Mouse (Mus musculus): Measurements from ENCODE around the gene F2rl1.

GRCm38 (mm10) chr13:95523659-95524423 lies 1.2 kb downstream of the F2rl1 start:
- no peak for TF ChIP-seq E2F4 (IDR thresholded peaks at IDR 0.05; ENCODE audit: borderline replicate concordance, low read depth, low read length)
- TF ChIP-seq MAX (IDR thresholded peaks at IDR 0.05; ENCODE audit: low read length), result no peak
- TF ChIP-seq RCOR1 (IDR thresholded peaks at IDR 0.05; ENCODE audit: low read depth, low read length), result no peak
- TF ChIP-seq CTCF (IDR thresholded peaks at IDR 0.05 in 2 of 3, conservative IDR thresholded peaks at IDR 0.05 in 1 of 3; ENCODE audit: control insufficient read depth in 1 of 3, insufficient read depth in 1 of 3, low read depth in 2 of 3, low read length in 3 of 3, poor library complexity in 1 of 3, severe bottlenecking in 1 of 3), result no peak
- no peak for TF ChIP-seq HCFC1 (IDR thresholded peaks at IDR 0.05; ENCODE audit: low read depth, low read length)
- TF ChIP-seq ZC3H11A (IDR thresholded peaks at IDR 0.05; ENCODE audit: low read depth, low read length), result no peak
- no peak for TF ChIP-seq RAD21 (IDR thresholded peaks at IDR 0.05; ENCODE audit: low read depth, low read length)
- no peak for TF ChIP-seq USF1 (IDR thresholded peaks at IDR 0.05; ENCODE audit: low read depth, low read length)
- no peak for TF ChIP-seq GATA1 (IDR thresholded peaks at IDR 0.05; ENCODE audit: low read depth, low read length)
- TF ChIP-seq UBTF (IDR thresholded peaks at IDR 0.05; ENCODE audit: borderline replicate concordance, insufficient read depth, low read depth, low read length), result no peak
- no peak for TF ChIP-seq ZNF384 (IDR thresholded peaks at IDR 0.05; ENCODE audit: low read depth, low read length)

Measured in MEL (cell line).